Mouse (Mus musculus) c-Kit-positive CD71-positive TER-119-negative erythroid progenitor cells, embryonic 14.5 days (primary cell): ENCODE measurements at regions not wholly inside any gene's neighbourhood (a gene's known extent, or its start where the extent isn't known, plus 50 kb on each side); places are given as distances from the start of the nearest gene placed in this dataset.

Experiments used
- DNase-seq: peaks from one replicate; pipeline ENCODE4 v3.0.0-alpha.2; 2013; ENCODE audit warnings: low read depth

GRCm38 (mm10) chr15:63553597-63553996 lies 291.4 kb downstream of the Gsdmc2 start:
- DNase-seq: no peak

DNA sequence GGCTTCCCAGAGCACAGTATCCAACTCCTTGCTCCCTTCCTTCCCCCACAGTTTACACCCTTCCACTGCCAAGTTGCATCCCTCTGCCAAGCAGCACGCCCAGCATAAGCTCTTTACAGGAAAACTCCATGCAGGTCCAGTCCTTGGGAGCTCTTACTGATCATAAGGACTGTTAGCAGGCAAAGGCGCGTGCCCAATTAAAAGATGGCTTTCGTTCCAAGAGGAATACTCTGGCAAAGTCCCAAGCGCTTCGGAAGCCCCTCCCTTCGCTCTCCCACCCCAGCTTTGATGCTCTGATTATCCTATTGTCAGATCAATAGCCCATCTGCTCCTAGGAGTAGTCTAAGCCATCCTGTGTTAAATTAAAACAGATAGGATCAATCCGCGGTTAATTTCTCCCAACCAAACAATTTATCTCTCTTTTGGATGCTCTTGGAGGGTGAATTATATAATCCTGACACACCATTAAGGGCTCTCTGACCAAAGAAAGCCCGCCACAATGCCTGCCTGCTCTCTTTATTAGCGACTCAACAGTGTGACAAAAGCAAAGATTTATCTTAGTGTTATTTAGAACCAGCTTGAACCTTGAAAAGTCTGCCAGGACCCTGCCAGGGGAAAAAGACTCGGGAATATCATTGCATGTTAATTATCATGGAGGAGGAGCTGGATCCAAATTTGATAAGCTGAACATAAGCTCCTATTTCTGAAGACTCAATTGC lies 312.5 kb downstream of the Gsdmc2 start:
- DNase-seq: no peak

DNA sequence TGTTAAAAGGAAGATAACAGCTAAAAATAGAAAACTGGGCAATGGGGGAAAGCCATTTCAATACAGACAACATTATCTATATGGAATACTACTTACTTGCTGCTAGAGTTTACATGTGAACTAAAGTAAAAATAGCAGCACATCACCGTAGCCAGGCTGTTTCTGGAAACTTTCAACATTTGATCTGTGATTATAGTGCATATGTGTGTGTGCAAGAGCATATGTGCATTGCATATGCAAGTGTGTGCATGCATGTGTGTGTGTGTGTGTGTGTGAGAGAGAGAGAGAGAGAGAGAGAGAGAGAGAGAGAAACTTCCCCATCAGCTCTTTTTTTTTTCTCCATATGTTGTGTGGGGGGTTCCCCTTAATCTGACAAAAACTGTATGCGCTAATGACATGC lies 317.7 kb downstream of the Gsdmc2 start:
- no peak for DNase-seq

DNA sequence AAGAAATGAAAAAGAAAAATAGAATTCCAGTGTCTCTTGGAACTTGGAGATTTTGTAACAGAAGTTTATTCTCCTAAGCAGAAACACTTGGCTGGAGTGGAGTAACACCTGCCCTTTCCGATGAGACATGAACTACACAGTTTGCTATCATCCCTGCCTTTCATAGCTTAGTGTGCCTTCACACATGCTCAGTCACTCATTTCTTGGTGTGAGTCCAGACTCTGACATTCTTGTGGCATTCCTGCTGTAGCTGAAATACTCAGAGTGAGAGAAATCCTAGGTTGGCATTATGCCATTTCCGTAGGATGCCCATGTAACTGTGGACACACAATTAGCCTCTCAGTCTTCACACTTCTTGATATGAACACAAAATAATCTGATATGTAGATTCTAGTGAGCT lies 318.2 kb downstream of the Gsdmc2 start:
- no peak for DNase-seq

DNA sequence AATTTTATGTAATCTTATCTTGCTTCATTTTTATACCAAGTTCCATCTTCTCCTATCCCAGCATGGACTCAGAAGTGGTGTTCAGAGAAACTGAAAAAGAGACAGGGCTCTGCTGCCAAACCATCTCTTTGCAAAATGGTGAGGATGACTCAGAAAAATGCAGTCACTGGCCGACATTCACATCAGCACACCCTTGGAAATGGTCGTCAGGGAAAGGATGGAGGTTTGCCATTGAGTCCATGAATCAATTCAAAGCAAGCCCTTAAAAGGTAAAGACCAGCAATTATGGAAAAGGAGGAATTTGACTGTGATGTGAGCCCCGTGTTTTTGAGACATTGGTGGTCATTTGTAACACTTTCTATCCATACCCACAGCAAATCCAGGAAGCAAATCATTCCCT lies 327.7 kb downstream of the Gsdmc2 start:
- DNase-seq: no peak

DNA sequence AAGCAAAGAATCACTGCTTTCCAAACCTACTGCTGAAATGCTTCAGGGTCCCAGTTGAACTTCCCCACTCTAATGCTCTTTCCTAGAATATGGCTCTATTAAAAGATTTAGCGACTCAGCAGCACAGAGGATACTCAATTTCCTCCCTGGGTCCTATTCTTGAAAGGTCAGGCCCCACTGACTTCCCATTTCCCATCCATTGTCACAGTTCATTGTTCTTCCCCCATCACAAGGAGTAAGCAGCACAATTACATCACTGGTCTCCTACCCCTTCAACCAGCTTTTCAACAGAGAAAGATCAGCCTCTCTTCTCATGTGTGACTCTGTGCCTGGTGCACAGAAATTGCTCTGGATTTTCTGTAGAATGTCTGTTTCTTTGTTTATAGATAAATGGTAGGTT lies 344.5 kb downstream of the Gsdmc2 start:
- DNase-seq: no peak

GRCm38 (mm10) chr15:63498483-63498882 lies 346.5 kb downstream of the Gsdmc2 start:
- no peak for DNase-seq

GRCm38 (mm10) chr15:63497207-63497606 lies 347.8 kb downstream of the Gsdmc2 start:
- DNase-seq: no peak

DNA sequence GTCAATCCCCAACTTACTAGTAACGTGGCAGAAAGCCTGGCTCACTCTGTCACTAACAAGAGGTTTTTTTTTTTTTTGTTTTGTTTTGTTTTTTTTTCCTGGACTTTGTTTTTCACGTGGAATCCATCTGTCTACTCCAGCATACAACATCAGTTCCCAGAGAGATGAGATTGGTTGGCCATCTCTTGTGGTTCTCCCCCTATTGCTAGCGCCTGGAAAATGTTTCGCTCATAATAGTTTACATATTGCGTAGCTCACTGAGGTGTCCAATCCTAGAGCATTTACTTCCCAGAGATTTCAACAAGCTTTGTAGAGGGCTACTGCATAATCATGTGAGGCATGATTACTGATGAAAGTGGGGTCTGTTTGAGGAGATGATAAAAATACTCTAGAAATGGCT lies 360.1 kb downstream of the Gsdmc2 start:
- no peak for DNase-seq

GRCm38 (mm10) chr15:63484217-63484887 lies 360.6 kb downstream of the Gsdmc2 start:
- DNase-seq: no peak

DNA sequence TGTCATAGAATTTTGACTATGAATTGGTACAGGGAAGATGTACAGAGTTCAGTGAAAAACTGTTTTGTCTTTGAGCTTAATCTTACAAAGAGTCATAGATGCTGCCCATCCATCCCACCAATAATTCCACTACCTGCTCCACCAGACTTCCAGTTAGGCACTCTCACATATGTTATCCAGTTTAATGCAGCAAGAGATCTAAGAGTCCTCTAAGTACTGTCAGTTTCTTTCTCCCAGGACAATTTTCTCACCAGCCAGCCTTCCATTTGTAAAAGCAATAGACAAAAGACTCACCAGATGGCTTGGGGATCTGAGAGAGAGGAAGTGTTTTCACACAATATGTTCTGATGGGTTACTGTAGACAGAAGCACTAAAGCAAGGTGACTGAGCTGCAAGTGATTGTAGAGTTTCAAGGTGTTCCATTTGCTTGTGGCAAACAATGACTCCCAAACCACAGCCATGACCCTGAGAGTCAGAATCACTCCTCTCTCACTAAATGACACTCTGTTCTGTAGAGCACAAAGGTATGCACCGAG lies 365.6 kb downstream of the Gsdmc2 start:
- no peak for DNase-seq

- DNase-seq: no peak
Observed at GRCm38 (mm10) chr15:63466916-63467315, 378.1 kb downstream of the Gsdmc2 start.

DNA sequence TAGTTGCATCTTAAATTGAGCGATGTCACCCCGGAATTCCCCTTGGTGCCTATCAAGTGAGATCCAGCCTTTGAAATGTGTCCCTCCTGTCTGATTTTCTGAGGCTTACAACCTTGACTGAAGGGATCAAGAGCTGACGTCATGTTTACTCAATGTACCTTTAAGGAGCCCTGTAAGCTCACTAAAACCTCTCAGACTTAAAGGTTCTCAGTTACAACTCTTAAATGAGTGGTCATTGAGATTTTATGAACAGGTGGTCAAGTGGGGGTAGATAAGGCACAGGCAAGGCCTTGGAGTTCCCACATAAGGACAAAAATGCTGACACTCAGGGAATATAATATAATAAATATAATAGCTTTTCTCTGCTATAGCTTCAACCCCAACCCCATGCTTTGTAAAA lies 392.4 kb downstream of the Gsdmc2 start:
- DNase-seq: no peak

DNA sequence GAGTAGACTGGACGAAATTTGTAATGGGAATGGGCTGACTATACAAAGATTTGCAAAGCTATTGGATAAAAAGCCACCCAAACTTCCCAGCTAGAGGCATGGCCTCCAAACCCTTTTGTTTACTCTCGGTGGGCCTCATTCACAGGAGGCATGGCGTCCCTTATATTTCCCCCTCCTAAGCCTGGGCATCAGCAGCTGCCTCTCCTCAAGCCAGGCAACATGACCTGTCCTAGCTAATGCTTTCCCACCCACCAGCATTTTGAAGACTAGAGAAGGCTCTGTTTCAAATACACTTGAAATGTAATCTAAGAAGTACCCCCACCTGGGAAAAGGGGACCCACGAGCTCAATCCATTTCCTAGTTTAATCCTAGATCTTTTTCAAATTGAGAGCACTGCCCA lies 398.7 kb downstream of the Gsdmc2 start:
- no peak for DNase-seq

GRCm38 (mm10) chr15:63445016-63445415 lies 400.0 kb downstream of the Gsdmc2 start:
- DNase-seq: no peak

GRCm38 (mm10) chr15:63442146-63442780 lies 402.7 kb downstream of the Gsdmc2 start:
- DNase-seq: no peak

DNA sequence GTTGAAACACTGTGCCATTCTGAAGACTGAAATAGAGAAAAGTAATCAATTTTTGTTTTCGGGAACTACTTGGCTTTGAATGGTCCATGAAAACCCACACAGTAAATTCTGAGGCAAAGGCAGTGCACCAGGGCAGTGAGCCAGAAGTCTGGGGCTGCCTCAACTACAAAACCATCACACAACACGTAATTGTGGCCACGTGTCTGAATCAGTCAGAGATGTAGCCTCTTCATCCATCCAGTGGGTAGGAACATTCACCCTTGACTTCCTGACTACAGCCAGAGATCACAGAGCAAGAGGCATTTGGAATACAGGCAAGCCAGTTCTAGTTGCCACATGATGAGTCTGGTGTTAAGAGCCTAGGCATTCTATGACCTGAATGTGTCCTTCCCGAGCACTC lies 432.3 kb downstream of the Gsdmc2 start:
- no peak for DNase-seq

GRCm38 (mm10) chr15:63411771-63412118 lies 433.2 kb downstream of the Gsdmc2 start:
- DNase-seq: no peak

GRCm38 (mm10) chr15:63410994-63411770 lies 433.8 kb downstream of the Gsdmc2 start:
- no peak for DNase-seq

- DNase-seq: no peak
Observed at GRCm38 (mm10) chr15:63400445-63400844, 444.5 kb downstream of the Gsdmc2 start.

DNA sequence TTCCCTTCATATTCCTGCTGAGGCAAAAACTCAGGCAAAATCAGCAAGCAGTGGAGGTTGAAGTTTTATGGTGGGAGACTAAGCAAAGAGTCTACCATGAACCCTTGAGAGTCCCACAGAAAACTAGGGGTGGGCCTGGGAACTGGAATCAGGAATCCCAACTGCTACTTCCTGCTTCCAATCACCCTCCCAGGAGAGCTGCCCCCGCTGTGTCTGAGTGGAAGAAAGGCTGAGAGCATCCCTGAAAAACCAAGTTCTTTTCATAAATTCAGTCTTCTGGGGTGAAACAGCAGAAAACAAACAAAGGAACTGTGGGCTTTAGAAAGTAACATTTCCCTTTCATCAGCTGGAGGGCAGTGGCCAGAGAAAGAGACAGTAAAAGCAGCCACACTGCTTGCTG lies 445.0 kb downstream of the Gsdmc2 start:
- no peak for DNase-seq

GRCm38 (mm10) chr15:63397485-63397884 lies 447.5 kb downstream of the Gsdmc2 start:
- DNase-seq: no peak
